ENCODE assay signal across 8 mouse cellular contexts in the genomic region with DNA sequence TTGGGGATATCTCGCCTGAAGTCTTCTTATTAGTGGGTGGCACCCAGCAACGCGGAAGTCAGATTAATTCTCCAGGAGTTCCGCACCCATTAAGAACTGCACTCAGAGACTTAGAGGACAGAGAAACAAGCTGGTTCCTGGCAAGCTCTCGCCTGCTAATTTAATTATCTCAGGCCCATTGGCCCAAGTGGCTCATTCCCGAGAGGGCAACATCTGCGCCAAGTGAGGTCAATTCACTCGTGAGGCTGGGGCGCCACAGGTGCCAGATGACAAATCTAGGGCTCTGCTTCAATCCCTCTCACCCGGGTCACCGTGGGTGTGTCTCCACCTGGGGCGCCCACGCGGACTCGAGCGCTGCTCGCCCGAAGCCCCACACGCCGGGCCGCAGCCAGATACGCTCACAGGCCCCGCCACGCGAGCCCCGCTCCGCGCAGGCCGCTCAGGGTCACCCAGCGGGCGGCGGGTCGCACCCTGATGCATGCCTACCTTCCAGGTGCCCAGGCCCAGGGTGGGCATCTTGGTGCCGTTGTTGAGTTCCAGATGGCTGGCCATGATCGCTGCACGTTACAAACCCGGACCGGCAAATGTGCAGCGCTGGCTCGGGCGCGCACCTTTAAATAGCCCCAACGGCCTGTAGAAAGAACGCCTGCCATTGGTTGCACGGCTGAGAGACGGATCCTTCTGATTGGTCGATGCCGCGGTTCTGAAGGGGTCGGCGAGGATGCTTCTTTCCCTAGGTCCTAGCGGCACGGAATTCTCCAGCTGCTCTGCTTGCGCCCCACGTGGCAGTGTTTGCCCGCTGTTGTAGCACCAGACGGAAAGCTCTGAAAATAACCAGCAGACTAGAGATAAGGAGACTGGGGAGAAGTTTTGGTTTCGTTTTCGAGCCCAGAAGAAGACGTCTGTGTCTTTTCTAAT. TPM values are rescaled to one million over a fixed set of nuclear protein-coding genes. Genes with fewer than 3 reads are reported as not detected.
A peak's percentile ranks its signal among the peaks of the same experiment; 100 is the strongest.
DNase-seq lines count a peak whose midpoint lies in the region; ATAC-seq and TF ChIP-seq lines count a peak whose summit lies in the region.

TSS of gene Akr1b3 (minus strand) at position 625 of the 918 bp plus-strand sequence.

- no peaks in the 10 kb centered on the region for H3K9me3 ChIP-seq in hindbrain, embryonic 13.5 days

- under 1% methylated on average over 60 of the region's 60 CpGs for WGBS in hindbrain, embryonic 13.5 days

- peak within 1 kb of the TSS; percentile 48 for H3K27ac ChIP-seq in hindbrain, embryonic 13.5 days

- no peaks in the 10 kb centered on the region for H3K27me3 ChIP-seq in Patski
- no peaks in the 10 kb centered on the region for H3K27me3 ChIP-seq in hindbrain, embryonic 13.5 days

- peak within 1 kb of the TSS; percentile 82 for H3K9ac ChIP-seq in hindbrain, embryonic 13.5 days

- H3K4me2 ChIP-seq in hindbrain, embryonic 13.5 days, result peak within 1 kb of the TSS; percentile 87

- DNase-seq in Patski (ENCODE audit: low read depth, low spot score), result peak; percentile 97
- peak; percentile 86 to 89 for DNase-seq in cerebellum, postnatal 14 days
- DNase-seq in frontal cortex, postnatal 14 days (ENCODE audit: low spot score in 2 of 2), result peak; percentile 86
- peak; percentile 66 to 68 for DNase-seq in layer of hippocampus, postnatal 25 days (ENCODE audit: extremely low spot score in 1 of 2, low spot score in 1 of 2)
- DNase-seq in lung, postnatal 25 days (ENCODE audit: low spot score), result peak; percentile 95
- peak; percentile 95 for DNase-seq in retina, embryonic 14.5 days (ENCODE audit: low spot score)
- DNase-seq in thymus, postnatal 4 days, result peak; percentile 88

- no peak for TF ChIP-seq CTCF in Patski (IDR thresholded peaks at IDR 0.05)

- H3K4me3 ChIP-seq in hindbrain, embryonic 13.5 days, result peak within 1 kb of the TSS; percentile 75

- POLR2A ChIA-PET in Patski (lab: Charles Lee), result interaction anchor here (0.7 to 1.4 kb wide), 2 partner anchors 33 to 77 kb away, joined by 3 to 4 read pairs; no protein-coding TSS in a partner anchor

- in situ Hi-C loops in Patski (cut with MboI; ENCODE audit: low pct_unique_long_range_greater_than_20kb), result loop anchor here (25.0 kb wide), 1 partner anchor 445 kb away; no protein-coding TSS in a partner anchor

- H3K36me3 ChIP-seq in hindbrain, embryonic 13.5 days, result no peaks in the 10 kb centered on the region

- H3K4me1 ChIP-seq in hindbrain, embryonic 13.5 days (replicated peaks), result peaks cover 27% of the 10 kb centered on the region

- CTCF ChIA-PET in Patski (lab: Charles Lee), result interaction anchor here (1.2 to 2.5 kb wide), 3 partner anchors 9 to 29 kb away, joined by 3 to 9 read pairs (median 7); no protein-coding TSS in a partner anchor

- ATAC-seq in Patski, result peak; percentile 98
- ATAC-seq in hindbrain, embryonic 13.5 days (ENCODE audit: low FRiP score), result peak; percentile 100

RNA-seq across cellular contexts. Expression of gene Akr1b3, which starts in this region (rescaled TPM):
- polyA plus RNA-seq in Patski (2021), result 287 TPM
- 106 and 108 TPM in 2 replicates for polyA plus RNA-seq in hindbrain, embryonic 13.5 days (2015; fragmentation: Nextera tagmentation; extraction: Ambion mirVana)
- total RNA-seq in layer of hippocampus, postnatal 25 days (2021), result 10 to 100 TPM; 38.7 to 42.2 TPM

Comparison
In these comparisons a context has a peak if more than half of its experiments do, and no peak if none do; other contexts are left out.
1. Peak in every context shown above with its lines: DNase-seq, ATAC-seq, H3K4me3 ChIP-seq and H3K27ac ChIP-seq.